Mouse (Mus musculus) limb, embryonic 14.5 days (tissue): ENCODE measurements around the gene Slc25a23. TPM values are rescaled to one million over a fixed set of nuclear protein-coding genes. Genes with fewer than 3 reads are reported as not detected.

Source experiments
- ATAC-seq: fragments of 200-750 bp; cut with Nextera tagmentation; 2 replicates; pipeline ENCODE4 v1.8.0; 2017; ENCODE audit warnings: low read depth, moderate number of reproducible peaks, moderate TSS enrichment; ENCODE audit not compliant: low FRiP score
- DNase-seq: peaks from one replicate; pipeline ENCODE4 v3.0.0-alpha.2; 2015; ENCODE audit warnings: low spot score
- H3K27ac ChIP-seq: fragments of 300-500 bp; sonication (generic); replicated peaks from 2 replicates; pipeline ENCODE4 v1.5.1; 2014; ENCODE audit warnings: low read depth, mild to moderate bottlenecking, low read length, moderate library complexity, mixed read lengths
- H3K27me3 ChIP-seq: fragments of 300-500 bp; sonication (generic); 2 replicates; pipeline ENCODE4 v1.6.1; 2014; ENCODE audit warnings: low read length, mixed read lengths; ENCODE audit not compliant: control insufficient read depth, insufficient read depth
- H3K36me3 ChIP-seq: fragments of 300-500 bp; sonication (generic); 2 replicates; pipeline ENCODE4 v1.6.1; 2014; ENCODE audit warnings: mild to moderate bottlenecking, low read length, moderate library complexity, mixed read lengths; ENCODE audit not compliant: control insufficient read depth, insufficient read depth
- H3K4me1 ChIP-seq: fragments of 300-500 bp; sonication (generic); 2 replicates; pipeline ENCODE4 v1.6.1; 2014; ENCODE audit warnings: antibody characterized with exemption, low read length, mixed read lengths; ENCODE audit not compliant: control insufficient read depth, insufficient read depth
- H3K4me2 ChIP-seq: fragments of 300-500 bp; sonication (generic); replicated peaks from 2 replicates; pipeline ENCODE4 v1.6.1; 2014; ENCODE audit warnings: low read depth, mild to moderate bottlenecking, low read length, moderate library complexity; ENCODE audit not compliant: severe bottlenecking
- H3K4me3 ChIP-seq: fragments of 300-500 bp; sonication (generic); replicated peaks from 2 replicates; pipeline ENCODE4 v1.5.1; 2014; ENCODE audit warnings: low read length
- H3K9ac ChIP-seq: fragments of 300-500 bp; sonication (generic); 2 replicates; pipeline ENCODE4 v1.6.1; 2014; ENCODE audit warnings: mild to moderate bottlenecking, low read depth, low read length, moderate library complexity; ENCODE audit not compliant: severe bottlenecking
- H3K9me3 ChIP-seq: fragments of 300-500 bp; sonication (generic); 2 replicates; pipeline ENCODE4 v1.6.1; 2016; ENCODE audit warnings: low read length; ENCODE audit not compliant: control insufficient read depth
- POLR2A ChIP-seq: fragments of 200-500 bp; IDR thresholded peaks from 2 replicates; pipeline ENCODE4 v1.8.0; 2012; ENCODE audit warnings: inconsistent platforms, mild to moderate bottlenecking, moderate library complexity, borderline replicate concordance; ENCODE audit not compliant: insufficient read depth, insufficient read length; ENCODE audit errors: extremely low read depth
- WGBS: fragments of 180-500 bp; shearing (Covaris S2); extraction: QIAGEN DNeasy Blood & Tissue Kit; methylation state at CpG from one replicate; pipeline ENCODE4 v1.1.7; 2014; 5-methylcytosine and 5-hydroxymethylcytosine counted together
- polyA plus RNA-seq, 2 experiments: library from polyadenylated mRNA; depleted of rRNA in 1 of 2; stranded (reverse) in 1 of 2; unstranded in 1 of 2; fragments of >200 nt; fragmentation: Nextera tagmentation in 1 of 2; extraction: Ambion mirVana in 1 of 2; gene quantifications; 2 replicates each; pipeline versions ENCODE4 v1.2.1 to v1.2.3; 2012 to 2014

The Slc25a23 gene
- polyA plus RNA-seq, 2 experiments: 5.7 to 26.3 TPM

GRCm38 (mm10) chr17:57031661-57032420, 27.8 kb downstream of the Slc25a23 start:
- H3K4me1 ChIP-seq: peaks cover 14% of the 10 kb centered on the region
- H3K36me3 ChIP-seq: peaks cover 20% of the 10 kb centered on the region
- H3K4me3 ChIP-seq: peak overlapping the region; percentile 94
- DNase-seq (peak; percentile 100), ATAC-seq (peak; percentile 97)
- peak overlapping the region; percentile 64 for H3K4me2 ChIP-seq
- under 1% methylated on average over 38 of the region's 38 CpGs for WGBS
- no peaks in the 10 kb centered on the region for H3K27me3 ChIP-seq
- peak overlapping the region; percentile 40; the same call in 1 of the 2 replicates for H3K9ac ChIP-seq
- H3K27ac ChIP-seq: peak overlapping the region; percentile 53
- no peaks in the 10 kb centered on the region for H3K9me3 ChIP-seq
- TF ChIP-seq POLR2A: peak; percentile 91; the same call in 1 of the 2 replicates

- TF ChIP-seq POLR2A: peak; percentile 54; the same call in 1 of the 2 replicates
- peak within 1 kb of the TSS; percentile 100 for H3K9ac ChIP-seq
- peaks cover 27% of the 10 kb centered on the region for H3K36me3 ChIP-seq
- H3K4me2 ChIP-seq: peak within 1 kb of the TSS; percentile 96
- peak within 1 kb of the TSS; percentile 94 for H3K27ac ChIP-seq
- WGBS: 1% methylated on average over 37 of the region's 99 CpGs
- H3K9me3 ChIP-seq: no peaks in the 10 kb centered on the region
- H3K4me3 ChIP-seq: peak within 1 kb of the TSS; percentile 94
- peaks cover 14% of the 10 kb centered on the region for H3K4me1 ChIP-seq
- DNase-seq: peak; percentile 9
- no peak for ATAC-seq
- no peaks in the 10 kb centered on the region for H3K27me3 ChIP-seq
Observed at GRCm38 (mm10) chr17:57030931-57031660, 28.6 kb downstream of the Slc25a23 start, which contains the start of gene Khsrp. Gene Khsrp, minus strand, starts transcription at chr17:57031522.

- H3K4me2 ChIP-seq: peak overlapping the region; percentile 96
- H3K27me3 ChIP-seq: no peaks in the 10 kb centered on the region
- H3K9ac ChIP-seq: peak overlapping the region; percentile 100
- no peak for ATAC-seq
- 31% methylated on average over 8 of the region's 8 CpGs for WGBS
- H3K36me3 ChIP-seq: peaks cover 41% of the 10 kb centered on the region
- H3K27ac ChIP-seq: no peak overlapping the region
- peak overlapping the region; percentile 94 for H3K4me3 ChIP-seq
- H3K4me1 ChIP-seq: peaks cover 14% of the 10 kb centered on the region
- TF ChIP-seq POLR2A: no peak
- H3K9me3 ChIP-seq: no peaks in the 10 kb centered on the region
- no peak for DNase-seq
Observed at GRCm38 (mm10) chr17:57029691-57030090, 30.0 kb downstream of the Slc25a23 start.

- no peak for DNase-seq
- 93% methylated on average over 4 of the region's 4 CpGs for WGBS
- TF ChIP-seq POLR2A: no peak
- peaks cover 14% of the 10 kb centered on the region for H3K4me1 ChIP-seq
- H3K9me3 ChIP-seq: no peaks in the 10 kb centered on the region
- peaks cover 63% of the 10 kb centered on the region for H3K36me3 ChIP-seq
- H3K27ac ChIP-seq: no peak overlapping the region
- no peaks in the 10 kb centered on the region for H3K27me3 ChIP-seq
- no peak overlapping the region for H3K9ac ChIP-seq
- H3K4me3 ChIP-seq: no peak overlapping the region
- ATAC-seq: no peak
- no peak overlapping the region for H3K4me2 ChIP-seq
Observed at GRCm38 (mm10) chr17:57027471-57027870, 32.2 kb downstream of the Slc25a23 start.

GRCm38 (mm10) chr17:57020960-57021359, 38.7 kb downstream of the Slc25a23 start:
- Histone ChIP-seq H3K36me3 (peaks cover 59% of the 10 kb centered on the region), H3K27me3 (no peaks in the 10 kb centered on the region), H3K4me2 (no peak overlapping the region), H3K4me3 (no peak overlapping the region), H3K9me3 (no peaks in the 10 kb centered on the region), H3K27ac (no peak overlapping the region), H3K4me1 (no peaks in the 10 kb centered on the region), H3K9ac (no peak overlapping the region)
- no peak for ATAC-seq
- no peak for TF ChIP-seq POLR2A
- 90% methylated on average over 5 of the region's 5 CpGs for WGBS
- DNase-seq: no peak
